Mouse (Mus musculus) heart, embryonic 11.5 days (tissue): ENCODE results near the gene Nasp. TPM values are rescaled to one million over a fixed set of nuclear protein-coding genes. Genes with fewer than 3 reads are reported as not detected.
"Not testable (repeated sequence)": the region's sequence is repeated elsewhere in the genome, so short reads cannot be mapped to it uniquely, and the experiment has no call there.

Experiments
- ATAC-seq: fragments of 200-750 bp; cut with Nextera tagmentation; replicated peaks from 2 replicates; pipeline ENCODE4 v1.8.0; 2017; ENCODE audit warnings: moderate library complexity; ENCODE audit not compliant: insufficient number of reproducible peaks, low FRiP score, low TSS enrichment
- H3K27ac ChIP-seq: fragments of 300-500 bp; sonication (generic); 2 replicates; pipeline ENCODE4 v1.5.1; 2014; ENCODE audit warnings: mild to moderate bottlenecking, low read depth, low read length
- H3K27me3 ChIP-seq: fragments of 300-500 bp; sonication (generic); 2 replicates; pipeline ENCODE4 v1.6.1; 2014; ENCODE audit warnings: mild to moderate bottlenecking, low read length, mixed read lengths; ENCODE audit not compliant: control insufficient read depth, insufficient read depth
- H3K36me3 ChIP-seq: fragments of 300-500 bp; sonication (generic); 2 replicates; pipeline ENCODE4 v1.6.1; 2014; ENCODE audit warnings: mild to moderate bottlenecking, low read length, moderate library complexity, mixed read lengths; ENCODE audit not compliant: control insufficient read depth, insufficient read depth
- H3K4me1 ChIP-seq: fragments of 300-500 bp; sonication (generic); 2 replicates; pipeline ENCODE4 v1.6.1; 2014; ENCODE audit warnings: low read length; ENCODE audit not compliant: control insufficient read depth, insufficient read depth
- H3K4me2 ChIP-seq: fragments of 300-500 bp; sonication (generic); 2 replicates; pipeline ENCODE4 v1.6.1; 2014; ENCODE audit warnings: mild to moderate bottlenecking, moderate library complexity
- H3K4me3 ChIP-seq: fragments of 300-500 bp; sonication (generic); 2 replicates; pipeline ENCODE4 v1.5.1; 2014; ENCODE audit warnings: low read depth, low read length
- H3K9ac ChIP-seq: fragments of 300-500 bp; sonication (generic); 2 replicates; pipeline ENCODE4 v1.6.1; 2014; ENCODE audit warnings: mild to moderate bottlenecking, low read depth, low read length, moderate library complexity
- H3K9me3 ChIP-seq: fragments of 300-500 bp; sonication (generic); replicated peaks from 2 replicates; pipeline ENCODE4 v1.6.1; 2016; ENCODE audit warnings: low read length; ENCODE audit not compliant: control insufficient read depth
- WGBS: fragments of 180-500 bp; shearing (Covaris S2); extraction: QIAGEN DNeasy Blood & Tissue Kit; methylation state at CpG from one replicate; pipeline ENCODE4 v1.1.7; 2014; ENCODE audit not compliant: insufficient replicate concordance; 5-methylcytosine and 5-hydroxymethylcytosine counted together
- polyA plus RNA-seq: library from polyadenylated mRNA; unstranded; fragments of >200 nt; fragmentation: Nextera tagmentation; extraction: Ambion mirVana; gene quantifications from 2 replicates; pipeline ENCODE4 v1.2.1, GENCODE M21; 2014

Gene Nasp
- polyA plus RNA-seq, 1 experiment from 2014 or later: 135 TPM

- no peak overlapping the region for H3K9ac ChIP-seq
- no peak overlapping the region for H3K27ac ChIP-seq
- H3K9me3 ChIP-seq: no peaks in the 10 kb centered on the region
- no peak for ATAC-seq
- no peak overlapping the region for H3K4me2 ChIP-seq
- no peaks in the 10 kb centered on the region for H3K27me3 ChIP-seq
- H3K36me3 ChIP-seq: no peaks in the 10 kb centered on the region
- 70% methylated on average over 6 of the region's 6 CpGs for WGBS
- no peak overlapping the region for H3K4me3 ChIP-seq
- no peaks in the 10 kb centered on the region for H3K4me1 ChIP-seq
Measured at GRCm38 (mm10) chr4:116660829-116661228, 33.1 kb upstream of the Nasp start.

GRCm38 (mm10) chr4:116659916-116660315 is 32.2 kb upstream of the Nasp start:
- H3K4me3 ChIP-seq, H3K9me3 ChIP-seq, ATAC-seq, H3K27ac ChIP-seq, H3K27me3 ChIP-seq, H3K36me3 ChIP-seq, H3K9ac ChIP-seq, H3K4me1 ChIP-seq, H3K4me2 ChIP-seq: not testable (repeated sequence)
- 84% methylated on average over 6 of the region's 6 CpGs for WGBS

DNA sequence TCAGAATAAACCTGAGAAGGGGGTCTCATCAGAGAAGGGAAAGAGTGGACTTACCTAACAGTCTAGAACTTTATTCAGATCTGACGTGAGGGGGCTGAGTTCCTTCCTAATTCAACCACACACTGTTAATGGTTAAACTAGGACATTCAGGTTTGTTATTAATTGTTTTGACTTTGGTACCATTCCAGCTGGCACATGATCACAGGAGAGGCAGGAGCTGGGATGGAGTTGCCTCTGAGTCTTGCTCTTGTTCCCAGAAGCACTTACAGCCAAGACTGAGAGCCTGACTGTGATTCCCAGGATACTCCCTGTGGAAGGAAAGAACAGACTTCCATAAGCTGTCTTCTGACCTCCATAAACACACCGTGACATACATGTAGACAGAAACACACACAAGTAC is 31.7 kb upstream of the Nasp start:
- Histone ChIP-seq H3K4me2 (no peak overlapping the region), H3K4me3 (no peak overlapping the region), H3K9ac (no peak overlapping the region), H3K9me3 (no peaks in the 10 kb centered on the region), H3K27ac (no peak overlapping the region), H3K36me3 (no peaks in the 10 kb centered on the region), H3K27me3 (no peaks in the 10 kb centered on the region), H3K4me1 (no peaks in the 10 kb centered on the region)
- ATAC-seq: no peak
- 82% methylated on average over 2 of the region's 2 CpGs for WGBS

- no peaks in the 10 kb centered on the region for H3K36me3 ChIP-seq
- H3K4me3 ChIP-seq: no peak overlapping the region
- H3K4me1 ChIP-seq: no peaks in the 10 kb centered on the region
- no peak for ATAC-seq
- no peak overlapping the region for H3K4me2 ChIP-seq
- no peaks in the 10 kb centered on the region for H3K9me3 ChIP-seq
- no peak overlapping the region for H3K9ac ChIP-seq
- WGBS: 33% methylated on average over 3 of the region's 3 CpGs
- no peak overlapping the region for H3K27ac ChIP-seq
- no peaks in the 10 kb centered on the region for H3K27me3 ChIP-seq
Measured at GRCm38 (mm10) chr4:116657971-116658370, 30.2 kb upstream of the Nasp start.

DNA sequence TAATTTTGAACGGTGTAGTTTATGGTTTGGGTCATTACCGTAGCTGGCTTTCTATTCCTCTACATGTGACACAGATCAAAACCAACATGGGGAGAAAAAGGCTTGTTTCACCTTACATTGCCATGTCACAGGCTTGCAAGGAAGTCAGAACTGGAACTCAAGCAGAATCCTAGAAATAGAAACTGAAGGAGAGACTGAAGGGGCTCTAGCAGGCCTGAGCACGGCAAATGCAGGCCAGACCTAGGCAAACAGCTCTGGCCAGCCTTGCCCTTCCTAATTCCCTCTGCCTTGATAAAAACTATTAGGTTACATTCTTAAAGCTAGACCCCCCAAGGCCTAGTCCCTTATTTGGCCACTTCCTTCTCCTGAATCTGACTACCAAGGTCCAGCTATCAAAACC is 27.9 kb upstream of the Nasp start:
- no peaks in the 10 kb centered on the region for H3K9me3 ChIP-seq
- no peak for ATAC-seq
- no peaks in the 10 kb centered on the region for H3K27me3 ChIP-seq
- no peaks in the 10 kb centered on the region for H3K36me3 ChIP-seq
- H3K9ac ChIP-seq: no peak overlapping the region
- no peak overlapping the region for H3K4me3 ChIP-seq
- H3K4me2 ChIP-seq: no peak overlapping the region
- no peaks in the 10 kb centered on the region; the same call in 1 of the 2 replicates for H3K4me1 ChIP-seq
- H3K27ac ChIP-seq: no peak overlapping the region
- WGBS: 55% methylated on average over 3 of the region's 3 CpGs

DNA sequence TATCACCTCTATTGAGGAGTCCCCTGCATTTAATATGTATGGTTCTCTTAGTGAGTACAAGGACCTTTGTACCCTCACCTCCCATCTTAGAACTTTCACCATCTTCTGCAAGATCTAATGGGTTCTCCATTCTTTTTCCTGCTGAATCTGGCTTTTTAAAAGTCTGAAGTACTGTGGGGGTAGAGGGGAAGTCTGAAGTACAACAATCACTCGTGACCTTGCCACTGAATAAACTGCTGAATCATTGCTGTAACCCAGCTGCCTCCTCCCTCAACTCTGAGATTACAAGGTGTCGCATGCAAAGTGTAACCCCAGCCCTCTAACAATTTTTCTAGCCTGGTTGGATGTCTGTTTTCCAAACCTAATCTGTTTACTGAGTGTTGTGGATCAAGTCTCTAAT is 27.4 kb upstream of the Nasp start:
- H3K4me3 ChIP-seq: no peak overlapping the region
- no peaks in the 10 kb centered on the region for H3K36me3 ChIP-seq
- H3K4me1 ChIP-seq: peaks cover 2% of the 10 kb centered on the region
- H3K27ac ChIP-seq: no peak overlapping the region
- WGBS: 45% methylated on average over 2 of the region's 2 CpGs
- ATAC-seq: no peak
- no peak overlapping the region for H3K4me2 ChIP-seq
- no peaks in the 10 kb centered on the region for H3K27me3 ChIP-seq
- H3K9me3 ChIP-seq: no peaks in the 10 kb centered on the region
- H3K9ac ChIP-seq: no peak overlapping the region

DNA sequence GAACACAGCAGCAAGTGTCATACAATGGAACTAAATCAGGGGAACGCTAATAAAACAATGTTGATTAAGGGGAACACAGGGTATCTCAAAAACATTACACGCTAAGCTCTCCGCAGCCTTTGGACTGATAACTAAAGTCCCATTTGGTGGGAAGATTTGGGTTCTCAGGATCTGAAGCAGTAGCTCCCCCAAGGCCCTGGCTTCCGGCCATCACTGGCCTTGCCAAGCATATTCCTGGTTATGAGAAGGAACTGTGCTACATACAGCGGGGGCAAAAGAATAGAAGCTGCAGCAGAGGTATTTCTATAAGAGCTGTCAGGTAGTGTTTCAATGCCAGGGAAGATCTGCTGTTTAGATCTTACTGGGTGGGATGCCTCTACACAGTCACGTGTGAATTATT is 25.5 kb upstream of the Nasp start:
- Histone ChIP-seq H3K4me2 (no peak overlapping the region), H3K36me3 (peaks cover 8% of the 10 kb centered on the region; the same call in 1 of the 2 replicates), H3K9ac (no peak overlapping the region), H3K4me1 (peaks cover 8% of the 10 kb centered on the region), H3K27ac (no peak overlapping the region), H3K9me3 (no peaks in the 10 kb centered on the region), H3K27me3 (no peaks in the 10 kb centered on the region), H3K4me3 (no peak overlapping the region)
- ATAC-seq: no peak
- WGBS: 87% methylated on average over 6 of the region's 6 CpGs

DNA sequence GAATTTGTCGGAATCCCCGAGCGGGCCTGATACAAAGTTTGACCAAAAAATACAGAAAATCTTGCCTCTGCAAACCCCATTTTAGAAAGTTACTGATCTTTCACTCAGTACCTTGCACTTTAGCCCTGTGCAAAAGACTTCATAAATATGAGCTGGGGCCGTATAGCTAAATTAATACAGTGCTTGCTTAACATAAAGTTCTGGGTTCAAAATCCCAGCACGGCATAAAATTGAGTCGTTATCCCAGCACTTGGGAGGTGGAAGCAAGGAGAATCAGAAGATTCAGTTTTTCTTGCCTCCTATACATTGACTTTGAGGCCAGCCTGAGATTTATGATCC is 24.0 kb upstream of the Nasp start:
- H3K27ac ChIP-seq: 0 out of 2 replicates have a peak overlapping the region, but pooled peaks have one; percentile 91
- H3K27me3 ChIP-seq: no peaks in the 10 kb centered on the region
- ATAC-seq: peak; percentile 9; the same call in 1 of the 2 replicates
- H3K4me2 ChIP-seq: peak overlapping the region; percentile 89
- peaks cover 8% of the 10 kb centered on the region for H3K4me1 ChIP-seq
- H3K36me3 ChIP-seq: peaks cover 8% of the 10 kb centered on the region; the same call in 1 of the 2 replicates
- H3K4me3 ChIP-seq: peak overlapping the region; percentile 74
- peak overlapping the region; percentile 93 for H3K9ac ChIP-seq
- no peaks in the 10 kb centered on the region for H3K9me3 ChIP-seq
- 15% methylated on average over 6 of the region's 6 CpGs for WGBS

GRCm38 (mm10) chr4:116650924-116651796 is 23.4 kb upstream of the Nasp start, which contains the start of gene Akr1a1:
Akr1a1 (minus strand) TSS chr4:116651680.
- peak within 1 kb of the TSS; percentile 74 for H3K4me3 ChIP-seq
- no peaks in the 10 kb centered on the region for H3K9me3 ChIP-seq
- no peaks in the 10 kb centered on the region for H3K27me3 ChIP-seq
- H3K36me3 ChIP-seq: peaks cover 10% of the 10 kb centered on the region; the same call in 1 of the 2 replicates
- under 1% methylated on average over 39 of the region's 39 CpGs for WGBS
- H3K9ac ChIP-seq: peak within 1 kb of the TSS; percentile 93
- ATAC-seq: peak; percentile 93
- peaks cover 8% of the 10 kb centered on the region for H3K4me1 ChIP-seq
- peak within 1 kb of the TSS; percentile 89 for H3K4me2 ChIP-seq
- peak within 1 kb of the TSS; percentile 91 for H3K27ac ChIP-seq
